Mouse (Mus musculus): ENCODE measurements around the gene Tmigd1. TPM values are rescaled to one million over a fixed set of nuclear protein-coding genes. Genes with fewer than 3 reads are reported as not detected.

The Tmigd1 gene
- polyA plus RNA-seq, 1 experiment from 2014 or later, result 0.29 TPM

DNA sequence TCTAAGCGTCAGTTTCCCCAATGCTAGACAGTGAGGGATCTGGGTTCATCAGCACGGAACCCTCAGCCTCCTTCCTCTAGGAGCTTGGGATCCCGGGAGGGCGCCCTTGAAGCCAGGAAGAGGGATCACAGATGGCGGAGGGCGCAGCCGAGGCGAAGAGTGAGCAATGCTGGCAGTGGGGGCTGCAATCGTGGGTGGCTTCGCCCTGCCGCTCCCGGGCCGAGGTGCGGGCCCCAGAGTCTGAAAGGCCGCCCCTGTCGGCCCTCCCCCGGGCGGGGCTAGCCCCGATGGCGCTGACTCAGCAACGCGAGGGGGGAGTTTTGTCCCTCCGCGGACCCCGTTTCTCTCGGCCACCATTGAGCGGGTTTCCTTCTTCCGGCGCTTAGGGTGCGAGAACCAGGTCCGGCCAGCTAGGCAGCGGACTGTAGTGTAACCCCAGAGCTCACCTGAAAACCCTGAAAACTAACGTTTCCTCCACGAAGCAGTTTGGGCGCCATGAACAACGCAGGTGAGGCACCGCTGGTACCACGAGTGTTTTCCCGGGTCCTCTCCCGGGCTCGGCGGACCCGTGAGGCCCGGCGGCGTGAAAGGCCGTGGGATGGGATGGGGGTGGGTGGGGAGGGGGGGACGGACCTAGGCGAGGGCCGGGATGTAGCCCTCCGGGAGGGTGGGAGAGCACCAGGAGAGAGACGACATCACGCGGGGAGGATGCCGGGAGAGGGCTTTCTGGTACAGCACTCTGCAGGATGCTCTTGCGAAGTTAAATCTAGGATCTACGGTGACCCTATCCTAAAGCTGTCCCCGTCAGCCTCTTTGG lies 43.6 kb downstream of the Tmigd1 start:
- Histone ChIP-seq H3K27ac (peak overlapping the region; percentile 96), H3K4me1 (replicated peaks) (peaks cover 20% of the 10 kb centered on the region), H3K4me3 (peak overlapping the region; percentile 95), H3K36me3 (peaks cover 23% of the 10 kb centered on the region), H3K9me3 (no peaks in the 10 kb centered on the region), H3K27me3 (ENCODE audit: insufficient read depth, poor library complexity, severe bottlenecking) (no peaks in the 10 kb centered on the region)
- peak; percentile 92 for DNase-seq (ENCODE audit: low spot score)
- under 1% methylated on average over 58 of the region's 58 CpGs for WGBS

DNA sequence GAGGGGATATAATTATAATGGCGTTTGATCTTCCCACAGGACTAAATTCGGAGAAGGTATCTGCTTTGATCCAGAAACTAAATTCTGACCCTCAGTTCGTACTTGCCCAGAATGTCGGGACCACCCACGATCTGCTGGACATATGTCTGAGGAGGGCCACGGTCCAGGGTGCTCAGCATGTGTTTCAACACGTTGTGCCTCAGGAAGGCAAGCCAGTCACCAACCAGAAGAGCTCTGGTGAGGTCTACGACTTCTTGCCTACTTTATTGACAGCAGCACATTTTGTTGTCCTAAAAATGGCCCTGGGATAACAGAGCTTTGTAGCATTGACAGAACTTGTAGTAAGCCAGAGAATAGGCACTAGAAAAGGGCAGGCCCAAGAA lies 44.2 kb downstream of the Tmigd1 start:
- DNase-seq (ENCODE audit: low spot score), result no peak
- Histone ChIP-seq H3K27ac (peak overlapping the region; percentile 96), H3K4me1 (replicated peaks) (peaks cover 20% of the 10 kb centered on the region), H3K27me3 (ENCODE audit: insufficient read depth, poor library complexity, severe bottlenecking) (no peaks in the 10 kb centered on the region), H3K4me3 (peak overlapping the region; percentile 95), H3K36me3 (peaks cover 29% of the 10 kb centered on the region), H3K9me3 (no peaks in the 10 kb centered on the region)
- WGBS, result 7% methylated on average over 8 of the region's 8 CpGs

DNA sequence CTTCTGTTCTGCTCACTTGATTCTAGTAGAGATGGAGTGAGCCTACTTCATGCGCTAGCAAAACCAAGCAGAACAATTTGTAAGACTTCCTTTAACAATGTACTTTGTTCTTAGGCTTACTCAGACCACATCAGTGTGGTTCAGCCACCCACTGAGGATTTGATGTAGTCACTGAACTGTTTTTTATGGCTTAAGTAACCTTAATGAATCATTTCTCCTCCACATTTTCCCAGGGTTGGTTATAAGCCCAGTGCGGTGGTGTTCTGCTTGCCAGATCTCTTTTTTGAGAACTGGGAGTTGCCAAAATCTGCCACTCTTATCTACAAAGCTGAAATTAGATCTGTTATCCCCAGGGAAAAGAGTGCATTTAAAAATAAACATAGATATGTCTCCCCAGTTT lies 51.6 kb downstream of the Tmigd1 start:
- DNase-seq (ENCODE audit: low spot score), result no peak
- no peaks in the 10 kb centered on the region for H3K4me1 ChIP-seq (replicated peaks)
- WGBS, result 96% methylated on average over 2 of the region's 2 CpGs
- no peaks in the 10 kb centered on the region for H3K9me3 ChIP-seq
- H3K4me3 ChIP-seq, result no peak overlapping the region
- H3K27me3 ChIP-seq (ENCODE audit: insufficient read depth, poor library complexity, severe bottlenecking), result no peaks in the 10 kb centered on the region
- peaks cover 94% of the 10 kb centered on the region for H3K36me3 ChIP-seq
- no peak overlapping the region for H3K27ac ChIP-seq

DNA sequence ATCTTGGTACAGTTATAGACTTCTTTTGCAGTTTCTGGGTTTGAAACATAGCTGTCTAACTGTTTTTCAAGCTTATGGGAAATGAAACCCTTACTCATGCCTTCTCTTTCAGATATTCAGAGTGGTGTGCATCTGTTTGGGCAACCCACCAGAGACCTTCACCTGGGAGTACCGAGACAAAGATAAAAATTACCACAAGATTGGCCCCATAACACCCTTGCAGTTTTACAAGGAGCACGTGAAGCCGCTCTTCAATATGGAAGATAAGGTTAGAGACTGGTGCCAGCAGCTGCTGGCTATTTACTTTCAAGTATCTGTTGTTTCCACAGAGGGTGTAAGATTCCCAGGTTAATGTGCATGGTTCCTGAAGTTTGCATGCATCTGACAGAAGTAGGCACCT lies 63.7 kb downstream of the Tmigd1 start:
- WGBS, result 95% methylated on average over 3 of the region's 3 CpGs
- peaks cover 98% of the 10 kb centered on the region for H3K36me3 ChIP-seq
- no peaks in the 10 kb centered on the region for H3K4me1 ChIP-seq (replicated peaks)
- no peaks in the 10 kb centered on the region for H3K9me3 ChIP-seq
- H3K27me3 ChIP-seq (ENCODE audit: insufficient read depth, poor library complexity, severe bottlenecking), result no peaks in the 10 kb centered on the region
- no peak for DNase-seq (ENCODE audit: low spot score)
- H3K27ac ChIP-seq, result no peak overlapping the region
- no peak overlapping the region for H3K4me3 ChIP-seq

Other genes starting within 250 kb of the Tmigd1 start
- 0.21 TPM in 1 of 2 replicates, not detected in the other for gene Bhlha9, start 229.7 kb upstream of the Tmigd1 start, polyA plus RNA-seq (2016; fragmentation: Nextera tagmentation; extraction: Ambion mirVana)
- gene Trarg1, start 222.4 kb upstream of the Tmigd1 start, polyA plus RNA-seq (2016; fragmentation: Nextera tagmentation; extraction: Ambion mirVana), result 0.09 and 0.20 TPM in 2 replicates
- gene Gosr1, start 138.6 kb upstream of the Tmigd1 start, polyA plus RNA-seq (2016; fragmentation: Nextera tagmentation; extraction: Ambion mirVana), result 23.6 and 29.8 TPM in 2 replicates
- gene Cpd, start 55.1 kb upstream of the Tmigd1 start, polyA plus RNA-seq (2016; fragmentation: Nextera tagmentation; extraction: Ambion mirVana), result 8.0 and 8.4 TPM in 2 replicates
- 197 and 203 TPM in 2 replicates for gene Blmh, start 22.6 kb downstream of the Tmigd1 start, polyA plus RNA-seq (2016; fragmentation: Nextera tagmentation; extraction: Ambion mirVana)
- 0.37 and 0.63 TPM in 2 replicates for gene Slc6a4, start 96.4 kb downstream of the Tmigd1 start, polyA plus RNA-seq (2016; fragmentation: Nextera tagmentation; extraction: Ambion mirVana)
- gene Nsrp1, start 176.3 kb downstream of the Tmigd1 start, polyA plus RNA-seq (2016; fragmentation: Nextera tagmentation; extraction: Ambion mirVana), result 37.1 and 57.0 TPM in 2 replicates